Mouse (Mus musculus) thymus, postnatal 4 days (tissue): Measurements from ENCODE around the gene Rcbtb2.
"Not testable (repeated sequence)": the region's sequence is repeated elsewhere in the genome, so short reads cannot be mapped to it uniquely, and the experiment has no call there.

Experiments
- DNase-seq: peaks from one replicate; pipeline ENCODE4 v3.0.0; 2021

The Rcbtb2 gene

GRCm38 (mm10) chr14:73122923-73123278, at the start of gene Rcbtb2:
Rcbtb2 (plus strand) TSS chr14:73123037.
- peak; percentile 27 for DNase-seq

GRCm38 (mm10) chr14:73083563-73083962, 39.3 kb upstream of the Rcbtb2 start:
- DNase-seq = no peak

GRCm38 (mm10) chr14:73086425-73086824, 36.4 kb upstream of the Rcbtb2 start:
- no peak for DNase-seq

- DNase-seq = no peak
These were observed 35.6 kb upstream of the Rcbtb2 start for GRCm38 (mm10) chr14:73087247-73087646.

- peak; percentile 43 for DNase-seq
These were observed 35.1 kb upstream of the Rcbtb2 start for GRCm38 (mm10) chr14:73087746-73088145.

GRCm38 (mm10) chr14:73088224-73088623, 34.6 kb upstream of the Rcbtb2 start:
- DNase-seq = no peak

- no peak for DNase-seq
These were observed 30.0 kb upstream of the Rcbtb2 start for GRCm38 (mm10) chr14:73092871-73093270.

GRCm38 (mm10) chr14:73094802-73095550, 27.9 kb upstream of the Rcbtb2 start:
- DNase-seq = no peak

GRCm38 (mm10) chr14:73098677-73099387, 24.0 kb upstream of the Rcbtb2 start:
- peak; percentile 76 for DNase-seq

GRCm38 (mm10) chr14:73102270-73102865, 20.5 kb upstream of the Rcbtb2 start:
- DNase-seq = no peak

- not testable (repeated sequence) for DNase-seq
These were observed 19.9 kb upstream of the Rcbtb2 start for GRCm38 (mm10) chr14:73102986-73103385.

- no peak for DNase-seq
These were observed 17.9 kb upstream of the Rcbtb2 start for GRCm38 (mm10) chr14:73104913-73105312.

GRCm38 (mm10) chr14:73105407-73106185, 17.2 kb upstream of the Rcbtb2 start:
- DNase-seq = peak; percentile 59

GRCm38 (mm10) chr14:73106234-73106711, 16.6 kb upstream of the Rcbtb2 start:
- DNase-seq = peak; percentile 80

- peak; percentile 55 for DNase-seq
These were observed 15.9 kb upstream of the Rcbtb2 start for GRCm38 (mm10) chr14:73106957-73107356.

- no peak for DNase-seq
These were observed 15.5 kb upstream of the Rcbtb2 start for GRCm38 (mm10) chr14:73107371-73107770.

- DNase-seq = no peak
These were observed 14.9 kb upstream of the Rcbtb2 start for GRCm38 (mm10) chr14:73107952-73108351.

GRCm38 (mm10) chr14:73110682-73111081, 12.2 kb upstream of the Rcbtb2 start:
- no peak for DNase-seq

GRCm38 (mm10) chr14:73111091-73111490, 11.7 kb upstream of the Rcbtb2 start:
- DNase-seq = no peak

GRCm38 (mm10) chr14:73112186-73112840, 10.5 kb upstream of the Rcbtb2 start:
- peak; percentile 57 for DNase-seq

- peak; percentile 30 for DNase-seq
These were observed 7.9 kb upstream of the Rcbtb2 start for GRCm38 (mm10) chr14:73114952-73115351.

GRCm38 (mm10) chr14:73116301-73116700, 6.5 kb upstream of the Rcbtb2 start:
- DNase-seq = peak; percentile 71
